Mouse (Mus musculus) stomach, embryonic 14.5 days (tissue): ENCODE results near the gene Hspa12a. TPM values are rescaled to one million over a fixed set of nuclear protein-coding genes. Genes with fewer than 3 reads are reported as not detected.

ENCODE experiments used
- ATAC-seq: fragments of 200-750 bp; cut with Nextera tagmentation; 2 replicates; pipeline ENCODE4 v1.8.0; 2017; ENCODE audit warnings: low read depth, moderate TSS enrichment; ENCODE audit not compliant: insufficient number of reproducible peaks, insufficient read depth, low FRiP score
- H3K27ac ChIP-seq: fragments of 300-500 bp; sonication (generic); 2 replicates; pipeline ENCODE4 v1.5.1; 2014; ENCODE audit warnings: mild to moderate bottlenecking, low read length, moderate library complexity, mixed read lengths
- H3K27me3 ChIP-seq: fragments of 300-500 bp; sonication (generic); 2 replicates; pipeline ENCODE4 v1.6.1; 2014; ENCODE audit warnings: low read length, control low read depth, mixed read lengths; ENCODE audit not compliant: control insufficient read depth, insufficient read depth
- H3K36me3 ChIP-seq: fragments of 300-500 bp; sonication (generic); 2 replicates; pipeline ENCODE4 v1.6.1; 2014; ENCODE audit warnings: mild to moderate bottlenecking, control low read depth, low read length, moderate library complexity, mixed read lengths; ENCODE audit not compliant: control insufficient read depth, insufficient read depth
- H3K4me1 ChIP-seq: fragments of 300-500 bp; sonication (generic); 2 replicates; pipeline ENCODE4 v1.6.1; 2014; ENCODE audit warnings: low read length, control low read depth, mixed read lengths; ENCODE audit not compliant: control insufficient read depth, insufficient read depth
- H3K4me2 ChIP-seq: fragments of 300-500 bp; sonication (generic); replicated peaks from 2 replicates; pipeline ENCODE4 v1.6.1; 2014; ENCODE audit warnings: low read depth, low read length, control low read depth
- H3K4me3 ChIP-seq: fragments of 300-500 bp; sonication (generic); 2 replicates; pipeline ENCODE4 v1.5.1; 2014; ENCODE audit warnings: low read depth, low read length, control low read depth
- H3K9ac ChIP-seq: fragments of 300-500 bp; sonication (generic); replicated peaks from 2 replicates; pipeline ENCODE4 v1.6.1; 2014; ENCODE audit warnings: low read depth, mild to moderate bottlenecking, control low read depth, low read length, moderate library complexity, mixed read lengths
- H3K9me3 ChIP-seq: fragments of 300-500 bp; sonication (generic); 2 replicates; pipeline ENCODE4 v1.6.1; 2016; ENCODE audit warnings: low read depth, low read length, control low read depth; ENCODE audit not compliant: control insufficient read depth
- WGBS: fragments of 180-500 bp; shearing (Covaris S2); extraction: QIAGEN DNeasy Blood & Tissue Kit; methylation state at CpG from one replicate; pipeline ENCODE4 v1.1.7; 2014; 5-methylcytosine and 5-hydroxymethylcytosine counted together
- polyA plus RNA-seq: library from polyadenylated mRNA; unstranded; fragments of >200 nt; fragmentation: Nextera tagmentation; extraction: Ambion mirVana; gene quantifications from 2 replicates; pipeline ENCODE4 v1.2.1, GENCODE M21; 2014

Hspa12a gene
- polyA plus RNA-seq, 1 experiment from 2014 or later, result 5.0 TPM

GRCm38 (mm10) chr19:58850719-58851466 is 92.6 kb downstream of the Hspa12a start:
- ATAC-seq, result no peak
- no peak overlapping the region for H3K27ac ChIP-seq
- WGBS, result 67% methylated on average over 6 of the region's 7 CpGs
- H3K4me2 ChIP-seq, result no peak overlapping the region
- H3K4me3 ChIP-seq, result no peak overlapping the region
- no peaks in the 10 kb centered on the region for H3K36me3 ChIP-seq
- H3K4me1 ChIP-seq, result no peaks in the 10 kb centered on the region
- no peaks in the 10 kb centered on the region for H3K27me3 ChIP-seq
- H3K9ac ChIP-seq, result no peak overlapping the region
- H3K9me3 ChIP-seq, result no peaks in the 10 kb centered on the region

- Histone ChIP-seq H3K27ac (no peak overlapping the region), H3K4me1 (no peaks in the 10 kb centered on the region), H3K9ac (no peak overlapping the region), H3K27me3 (no peaks in the 10 kb centered on the region), H3K36me3 (no peaks in the 10 kb centered on the region), H3K4me3 (no peak overlapping the region), H3K4me2 (no peak overlapping the region), H3K9me3 (no peaks in the 10 kb centered on the region)
- WGBS, result 62% methylated on average over 13 of the region's 13 CpGs
- ATAC-seq, result no peak
These were observed 93.9 kb downstream of the Hspa12a start for GRCm38 (mm10) chr19:58849333-58850131.

GRCm38 (mm10) chr19:58843606-58844005 is 99.8 kb downstream of the Hspa12a start:
- no peaks in the 10 kb centered on the region for H3K9me3 ChIP-seq
- H3K36me3 ChIP-seq, result no peaks in the 10 kb centered on the region
- H3K27ac ChIP-seq, result no peak overlapping the region
- H3K27me3 ChIP-seq, result no peaks in the 10 kb centered on the region
- 0 out of 2 replicates have a peak, but pooled peaks cover 3% of the 10 kb centered on the region for H3K4me1 ChIP-seq
- H3K4me2 ChIP-seq, result no peak overlapping the region
- ATAC-seq, result no peak
- 77% methylated on average over 3 of the region's 3 CpGs for WGBS
- H3K4me3 ChIP-seq, result no peak overlapping the region
- H3K9ac ChIP-seq, result no peak overlapping the region

- H3K27me3 ChIP-seq, result no peaks in the 10 kb centered on the region
- no peaks in the 10 kb centered on the region for H3K9me3 ChIP-seq
- H3K4me3 ChIP-seq, result no peak overlapping the region
- no peak overlapping the region for H3K9ac ChIP-seq
- H3K4me2 ChIP-seq, result no peak overlapping the region
- no peak for ATAC-seq
- H3K4me1 ChIP-seq, result peaks cover 3% of the 10 kb centered on the region; the same call in 1 of the 2 replicates
- no peaks in the 10 kb centered on the region for H3K36me3 ChIP-seq
- 83% methylated on average over 5 of the region's 5 CpGs for WGBS
- H3K27ac ChIP-seq, result no peak overlapping the region
These were observed 102.7 kb downstream of the Hspa12a start for GRCm38 (mm10) chr19:58840721-58841271.

- H3K9ac ChIP-seq, result no peak overlapping the region
- ATAC-seq, result no peak
- WGBS, result 79% methylated on average over 4 of the region's 4 CpGs
These were observed 103.6 kb downstream of the Hspa12a start for GRCm38 (mm10) chr19:58839806-58840205.

GRCm38 (mm10) chr19:58839345-58839744 is 104.1 kb downstream of the Hspa12a start:
- H3K4me3 ChIP-seq, result no peak overlapping the region
- peaks cover 3% of the 10 kb centered on the region; the same call in 1 of the 2 replicates for H3K4me1 ChIP-seq
- WGBS, result 73% methylated on average over 3 of the region's 3 CpGs
- no peak for ATAC-seq
- H3K36me3 ChIP-seq, result no peaks in the 10 kb centered on the region
- H3K27ac ChIP-seq, result no peak overlapping the region
- no peak overlapping the region for H3K4me2 ChIP-seq
- H3K27me3 ChIP-seq, result no peaks in the 10 kb centered on the region
- no peak overlapping the region for H3K9ac ChIP-seq
- no peaks in the 10 kb centered on the region for H3K9me3 ChIP-seq

More at GRCm38 (mm10) chr19:58839806-58840205, 103.6 kb downstream of the Hspa12a start:
- no peaks in the 10 kb centered on the region for H3K9me3 ChIP-seq
- no peak overlapping the region for H3K4me2 ChIP-seq
- no peak overlapping the region for H3K4me3 ChIP-seq
- peaks cover 3% of the 10 kb centered on the region; the same call in 1 of the 2 replicates for H3K4me1 ChIP-seq
- H3K36me3 ChIP-seq, result no peaks in the 10 kb centered on the region
- no peaks in the 10 kb centered on the region for H3K27me3 ChIP-seq
- no peak overlapping the region for H3K27ac ChIP-seq

- H3K36me3 ChIP-seq, result no peaks in the 10 kb centered on the region
- H3K27ac ChIP-seq, result no peak overlapping the region
- 67% methylated on average over 9 of the region's 9 CpGs for WGBS
- no peaks in the 10 kb centered on the region for H3K27me3 ChIP-seq
- H3K4me3 ChIP-seq, result no peak overlapping the region
- peaks cover 3% of the 10 kb centered on the region; the same call in 1 of the 2 replicates for H3K4me1 ChIP-seq
- no peak overlapping the region for H3K4me2 ChIP-seq
- no peaks in the 10 kb centered on the region for H3K9me3 ChIP-seq
- ATAC-seq, result no peak
- no peak overlapping the region for H3K9ac ChIP-seq
These were observed 104.7 kb downstream of the Hspa12a start for GRCm38 (mm10) chr19:58838706-58839105.

- H3K36me3 ChIP-seq, result no peaks in the 10 kb centered on the region
- no peaks in the 10 kb centered on the region; the same call in 1 of the 2 replicates for H3K4me1 ChIP-seq
- no peak overlapping the region for H3K4me2 ChIP-seq
- H3K9me3 ChIP-seq, result no peaks in the 10 kb centered on the region
- WGBS, result 42% methylated on average over 13 of the region's 13 CpGs
- no peaks in the 10 kb centered on the region for H3K27me3 ChIP-seq
- no peak overlapping the region for H3K9ac ChIP-seq
- no peak overlapping the region for H3K4me3 ChIP-seq
- no peak overlapping the region for H3K27ac ChIP-seq
- no peak for ATAC-seq
These were observed 109.7 kb downstream of the Hspa12a start for GRCm38 (mm10) chr19:58833639-58834180.
